Mouse (Mus musculus): ENCODE data around the gene Mgme1. TPM values are rescaled to one million over a fixed set of nuclear protein-coding genes. Genes with fewer than 3 reads are reported as not detected.

The Mgme1 gene
- polyA plus RNA-seq, 2 experiments: 11.4 to 17.2 TPM

GRCm38 (mm10) chr2:144330352-144330959, 60.0 kb downstream of the Mgme1 start:
- Histone ChIP-seq H3K4me3 (replicated peaks; ENCODE audit: low read length) (peak overlapping the region; percentile 59), H3K4me2 (replicated peaks; ENCODE audit: low read depth, low read length, severe bottlenecking) (peak overlapping the region; percentile 99), H3K9ac (ENCODE audit: low read depth, low read length, severe bottlenecking) (peak overlapping the region; percentile 48), H3K27ac (replicated peaks; ENCODE audit: low read depth, low read length) (no peak overlapping the region), H3K27me3 (ENCODE audit: control insufficient read depth, insufficient read depth, low read length) (peaks cover 67% of the 10 kb centered on the region), H3K36me3 (ENCODE audit: control insufficient read depth, insufficient read depth, low read length) (no peaks in the 10 kb centered on the region), H3K4me1 (ENCODE audit: control insufficient read depth, insufficient read depth, low read length) (peaks cover 23% of the 10 kb centered on the region; the same call in 1 of the 2 replicates), H3K9me3 (ENCODE audit: control insufficient read depth, low read length) (no peaks in the 10 kb centered on the region)
- no peak for DNase-seq (ENCODE audit: low spot score)
- WGBS: under 1% methylated on average over 25 of the region's 41 CpGs
- no peak for TF ChIP-seq POLR2A (IDR thresholded peaks at IDR 0.05; ENCODE audit: borderline replicate concordance, extremely low read depth, insufficient read depth, insufficient read length)
- ATAC-seq (ENCODE audit: low FRiP score, low read depth): peak; percentile 36; the same call in 1 of the 2 replicates

Other genes with a start within 250 kb of the Mgme1 start
- gene Banf2, start 237.6 kb upstream of the Mgme1 start, polyA plus RNA-seq (2012; rRNA removed): not detected in 2 replicates
- not detected in 2 replicates for gene Banf2, start 237.6 kb upstream of the Mgme1 start, polyA plus RNA-seq (2014; fragmentation: Nextera tagmentation; extraction: Ambion mirVana)
- gene Snx5, start 243 bp downstream of the Mgme1 start, polyA plus RNA-seq (2012; rRNA removed): 133 and 153 TPM in 2 replicates
- 129 and 130 TPM in 2 replicates for gene Snx5, start 243 bp downstream of the Mgme1 start, polyA plus RNA-seq (2014; fragmentation: Nextera tagmentation; extraction: Ambion mirVana)
- gene Ovol2, start 61.5 kb downstream of the Mgme1 start, polyA plus RNA-seq (2012; rRNA removed): 2.7 and 2.9 TPM in 2 replicates
- 1.4 and 1.8 TPM in 2 replicates for gene Ovol2, start 61.5 kb downstream of the Mgme1 start, polyA plus RNA-seq (2014; fragmentation: Nextera tagmentation; extraction: Ambion mirVana)
- 38.8 and 41.5 TPM in 2 replicates for gene Kat14, start 98.3 kb downstream of the Mgme1 start, polyA plus RNA-seq (2012; rRNA removed)
- 40.9 and 41.9 TPM in 2 replicates for gene Kat14, start 98.3 kb downstream of the Mgme1 start, polyA plus RNA-seq (2014; fragmentation: Nextera tagmentation; extraction: Ambion mirVana)
- gene Pet117, start 98.3 kb downstream of the Mgme1 start, polyA plus RNA-seq (2012; rRNA removed): not detected in 2 replicates
- gene Pet117, start 98.3 kb downstream of the Mgme1 start, polyA plus RNA-seq (2014; fragmentation: Nextera tagmentation; extraction: Ambion mirVana): 0.43 TPM in 1 of 2 replicates, not detected in the other